Mouse (Mus musculus) midbrain, embryonic 12.5 days (tissue): Measurements from ENCODE around the gene Strn4. TPM values are rescaled to one million over a fixed set of nuclear protein-coding genes. Genes with fewer than 3 reads are reported as not detected.

ENCODE experiments used
- ATAC-seq: fragments of 200-750 bp; cut with Nextera tagmentation; 2 replicates; pipeline ENCODE4 v1.8.0; 2017; ENCODE audit warnings: low read depth, moderate TSS enrichment, moderate library complexity; ENCODE audit not compliant: low FRiP score
- H3K27ac ChIP-seq: fragments of 300-500 bp; sonication (generic); replicated peaks from 2 replicates; pipeline ENCODE4 v1.5.1; 2016; ENCODE audit warnings: mild to moderate bottlenecking
- H3K27me3 ChIP-seq: fragments of 300-500 bp; sonication (generic); 2 replicates; pipeline ENCODE4 v1.6.1; 2016; ENCODE audit warnings: mild to moderate bottlenecking
- H3K36me3 ChIP-seq: fragments of 300-500 bp; sonication (generic); 2 replicates; pipeline ENCODE4 v1.6.1; 2016
- H3K4me1 ChIP-seq: fragments of 300-500 bp; sonication (generic); 2 replicates; pipeline ENCODE4 v1.6.1; 2016
- H3K4me2 ChIP-seq: fragments of 300-500 bp; sonication (generic); replicated peaks from 2 replicates; pipeline ENCODE4 v1.6.1; 2016; ENCODE audit warnings: mild to moderate bottlenecking, moderate library complexity
- H3K4me3 ChIP-seq: fragments of 300-500 bp; sonication (generic); 2 replicates; pipeline ENCODE4 v1.5.1; 2016; ENCODE audit warnings: mild to moderate bottlenecking
- H3K9ac ChIP-seq: fragments of 300-500 bp; sonication (generic); replicated peaks from 2 replicates; pipeline ENCODE4 v1.6.1; 2016; ENCODE audit warnings: mild to moderate bottlenecking, moderate library complexity
- H3K9me3 ChIP-seq: fragments of 300-500 bp; sonication (generic); 2 replicates; pipeline ENCODE4 v1.6.1; 2016; ENCODE audit warnings: mild to moderate bottlenecking
- WGBS: fragments of 180-500 bp; shearing (Covaris S2); methylation state at CpG from one replicate; pipeline ENCODE4 v1.1.7; 2016; 5-methylcytosine and 5-hydroxymethylcytosine counted together
- polyA plus RNA-seq: library from polyadenylated mRNA; unstranded; fragments of >200 nt; fragmentation: Nextera tagmentation; extraction: Ambion mirVana; gene quantifications from 2 replicates; pipeline ENCODE4 v1.2.1, GENCODE M21; 2016

The Strn4 gene
- polyA plus RNA-seq = 191 and 196 TPM in 2 replicates

GRCm38 (mm10) chr7:16815351-16815941, at the start of gene Strn4:
Gene Strn4 (plus strand): TSS chr7:16815889.
- WGBS = 0% methylated on average over 1 of the region's 1 CpGs
- peaks cover 34% of the 10 kb centered on the region for H3K27me3 ChIP-seq
- H3K4me3 ChIP-seq = peak within 1 kb of the TSS; percentile 94
- ATAC-seq = peak; percentile 77
- no peaks in the 10 kb centered on the region for H3K9me3 ChIP-seq
- peak within 1 kb of the TSS; percentile 99 for H3K9ac ChIP-seq
- H3K27ac ChIP-seq = peak within 1 kb of the TSS; percentile 99
- peak within 1 kb of the TSS; percentile 85 for H3K4me2 ChIP-seq
- H3K4me1 ChIP-seq = peaks cover 71% of the 10 kb centered on the region
- peaks cover 17% of the 10 kb centered on the region; the same call in 1 of the 2 replicates for H3K36me3 ChIP-seq

GRCm38 (mm10) chr7:16766443-16766842, 49.2 kb upstream of the Strn4 start:
- no peak for ATAC-seq
- Histone ChIP-seq H3K27ac (no peak overlapping the region), H3K4me2 (no peak overlapping the region), H3K4me3 (no peak overlapping the region), H3K9ac (no peak overlapping the region), H3K4me1 (no peaks in the 10 kb centered on the region; the same call in 1 of the 2 replicates), H3K27me3 (no peaks in the 10 kb centered on the region), H3K9me3 (no peaks in the 10 kb centered on the region), H3K36me3 (no peaks in the 10 kb centered on the region)
- 29% methylated on average over 2 of the region's 2 CpGs for WGBS

- H3K27ac ChIP-seq = no peak overlapping the region
- H3K4me1 ChIP-seq = peaks cover 4% of the 10 kb centered on the region; the same call in 1 of the 2 replicates
- H3K4me3 ChIP-seq = no peak overlapping the region
- H3K4me2 ChIP-seq = no peak overlapping the region
- ATAC-seq = no peak
- H3K27me3 ChIP-seq = no peaks in the 10 kb centered on the region
- WGBS = 66% methylated on average over 5 of the region's 5 CpGs
- no peak overlapping the region for H3K9ac ChIP-seq
- no peaks in the 10 kb centered on the region for H3K36me3 ChIP-seq
- H3K9me3 ChIP-seq = no peaks in the 10 kb centered on the region
These were observed 39.8 kb upstream of the Strn4 start for GRCm38 (mm10) chr7:16775888-16776287.

- H3K27ac ChIP-seq = no peak overlapping the region
- H3K4me1 ChIP-seq = peaks cover 34% of the 10 kb centered on the region
- no peak overlapping the region for H3K9ac ChIP-seq
- H3K9me3 ChIP-seq = no peaks in the 10 kb centered on the region
- H3K36me3 ChIP-seq = no peaks in the 10 kb centered on the region
- no peak for ATAC-seq
- no peak overlapping the region for H3K4me3 ChIP-seq
- 78% methylated on average over 5 of the region's 5 CpGs for WGBS
- peaks cover 9% of the 10 kb centered on the region; the same call in 1 of the 2 replicates for H3K27me3 ChIP-seq
- H3K4me2 ChIP-seq = no peak overlapping the region
These were observed 35.6 kb upstream of the Strn4 start for GRCm38 (mm10) chr7:16780076-16780475.

- peak within 1 kb of the TSS; percentile 69 for H3K4me3 ChIP-seq
- H3K27me3 ChIP-seq = peaks cover 9% of the 10 kb centered on the region; the same call in 1 of the 2 replicates
- ATAC-seq = peak; percentile 85
- H3K9ac ChIP-seq = peak within 1 kb of the TSS; percentile 73
- WGBS = 3% methylated on average over 34 of the region's 34 CpGs
- no peaks in the 10 kb centered on the region for H3K36me3 ChIP-seq
- H3K27ac ChIP-seq = 0 out of 2 replicates have a peak within 1 kb of the TSS, but pooled peaks have one; percentile 46
- H3K9me3 ChIP-seq = no peaks in the 10 kb centered on the region
- peak within 1 kb of the TSS; percentile 99 for H3K4me2 ChIP-seq
- H3K4me1 ChIP-seq = peaks cover 36% of the 10 kb centered on the region
These were observed 34.7 kb upstream of the Strn4 start, which contains the start of gene Slc1a5 for GRCm38 (mm10) chr7:16780825-16781554. Gene Slc1a5 (plus strand): TSS chr7:16781340.

- peak overlapping the region; percentile 99 for H3K4me2 ChIP-seq
- peak; percentile 20; the same call in 1 of the 2 replicates for ATAC-seq
- no peaks in the 10 kb centered on the region for H3K9me3 ChIP-seq
- H3K36me3 ChIP-seq = no peaks in the 10 kb centered on the region
- peaks cover 9% of the 10 kb centered on the region; the same call in 1 of the 2 replicates for H3K27me3 ChIP-seq
- WGBS = under 1% methylated on average over 10 of the region's 10 CpGs
- H3K27ac ChIP-seq = 0 out of 2 replicates have a peak overlapping the region, but pooled peaks have one; percentile 26
- peaks cover 36% of the 10 kb centered on the region for H3K4me1 ChIP-seq
- peak overlapping the region; percentile 69 for H3K4me3 ChIP-seq
- H3K9ac ChIP-seq = peak overlapping the region; percentile 73
These were observed 34.2 kb upstream of the Strn4 start for GRCm38 (mm10) chr7:16781555-16781815.

- peak; percentile 17; the same call in 1 of the 2 replicates for ATAC-seq
- H3K4me1 ChIP-seq = peaks cover 36% of the 10 kb centered on the region
- no peaks in the 10 kb centered on the region for H3K36me3 ChIP-seq
- WGBS = under 1% methylated on average over 60 of the region's 60 CpGs
- H3K27ac ChIP-seq = no peak overlapping the region
- peak overlapping the region; percentile 73 for H3K9ac ChIP-seq
- H3K9me3 ChIP-seq = no peaks in the 10 kb centered on the region
- peak overlapping the region; percentile 99 for H3K4me2 ChIP-seq
- peaks cover 9% of the 10 kb centered on the region; the same call in 1 of the 2 replicates for H3K27me3 ChIP-seq
- peak overlapping the region; percentile 69 for H3K4me3 ChIP-seq
These were observed 33.7 kb upstream of the Strn4 start for GRCm38 (mm10) chr7:16781816-16782554.

- no peak overlapping the region for H3K27ac ChIP-seq
- H3K9me3 ChIP-seq = no peaks in the 10 kb centered on the region
- peak overlapping the region; percentile 69 for H3K4me3 ChIP-seq
- H3K4me2 ChIP-seq = peak overlapping the region; percentile 99
- WGBS = 4% methylated on average over 11 of the region's 11 CpGs
- H3K4me1 ChIP-seq = peaks cover 36% of the 10 kb centered on the region
- H3K27me3 ChIP-seq = peaks cover 9% of the 10 kb centered on the region; the same call in 1 of the 2 replicates
- H3K9ac ChIP-seq = peak overlapping the region; percentile 73
- no peaks in the 10 kb centered on the region for H3K36me3 ChIP-seq
- ATAC-seq = no peak
These were observed 33.0 kb upstream of the Strn4 start for GRCm38 (mm10) chr7:16782555-16783125.

- Histone ChIP-seq H3K27ac (no peak overlapping the region), H3K9me3 (no peaks in the 10 kb centered on the region), H3K4me3 (peak overlapping the region; percentile 69), H3K4me1 (peaks cover 36% of the 10 kb centered on the region), H3K27me3 (peaks cover 9% of the 10 kb centered on the region; the same call in 1 of the 2 replicates), H3K4me2 (peak overlapping the region; percentile 99), H3K36me3 (no peaks in the 10 kb centered on the region), H3K9ac (peak overlapping the region; percentile 73)
- WGBS = 13% methylated on average over 10 of the region's 10 CpGs
- ATAC-seq = no peak
These were observed 32.4 kb upstream of the Strn4 start for GRCm38 (mm10) chr7:16783224-16783688.

GRCm38 (mm10) chr7:16783758-16784415, 31.8 kb upstream of the Strn4 start:
- Histone ChIP-seq H3K9ac (peak overlapping the region; percentile 73), H3K27ac (no peak overlapping the region), H3K4me3 (peak overlapping the region; percentile 69), H3K27me3 (peaks cover 9% of the 10 kb centered on the region; the same call in 1 of the 2 replicates), H3K4me2 (peak overlapping the region; percentile 99), H3K4me1 (peaks cover 36% of the 10 kb centered on the region), H3K36me3 (no peaks in the 10 kb centered on the region), H3K9me3 (no peaks in the 10 kb centered on the region)
- no peak for ATAC-seq
- 47% methylated on average over 17 of the region's 17 CpGs for WGBS

- Histone ChIP-seq H3K27ac (no peak overlapping the region), H3K36me3 (0 out of 2 replicates have a peak, but pooled peaks cover 3% of the 10 kb centered on the region), H3K9me3 (no peaks in the 10 kb centered on the region), H3K4me1 (peaks cover 36% of the 10 kb centered on the region), H3K27me3 (peaks cover 9% of the 10 kb centered on the region; the same call in 1 of the 2 replicates), H3K9ac (no peak overlapping the region), H3K4me3 (no peak overlapping the region), H3K4me2 (peak overlapping the region; percentile 99; the same call in 1 of the 2 replicates)
- no peak for ATAC-seq
- WGBS = 68% methylated on average over 10 of the region's 10 CpGs
These were observed 31.2 kb upstream of the Strn4 start for GRCm38 (mm10) chr7:16784498-16784976.
